Mouse (Mus musculus) heart, adult 9 months (tissue): ENCODE data around the gene Kcnk6.
"Not testable (repeated sequence)": the region's sequence is repeated elsewhere in the genome, so short reads cannot be mapped to it uniquely, and the experiment has no call there.

Experiments used
- DNase-seq, 2 experiments: peaks; one replicate each; pipeline ENCODE4 v3.0.0; 2022; ENCODE audit warnings: low spot score in 2 of 2

The Kcnk6 gene

GRCm38 (mm10) chr7:29202577-29202976, 29.7 kb downstream of the Kcnk6 start:
- no peak for DNase-seq

GRCm38 (mm10) chr7:29194230-29194629, 38.1 kb downstream of the Kcnk6 start:
- DNase-seq = not testable (repeated sequence)

- not testable (repeated sequence) for DNase-seq
Measured at GRCm38 (mm10) chr7:29181323-29181722, 51.0 kb downstream of the Kcnk6 start.

- no peak for DNase-seq
Measured at GRCm38 (mm10) chr7:29180854-29181236, 51.5 kb downstream of the Kcnk6 start.

- DNase-seq = peak; percentile 98
Measured at GRCm38 (mm10) chr7:29180077-29180853, 52.0 kb downstream of the Kcnk6 start, which contains the start of gene Psmd8. TSS of gene Psmd8 (minus strand) at chr7:29180701.

GRCm38 (mm10) chr7:29179323-29179722, 53.0 kb downstream of the Kcnk6 start:
- no peak for DNase-seq

- DNase-seq = no peak
Measured at GRCm38 (mm10) chr7:29178106-29178505, 54.2 kb downstream of the Kcnk6 start.

- no peak for DNase-seq
Measured at GRCm38 (mm10) chr7:29172390-29173016, 59.8 kb downstream of the Kcnk6 start.
